Mouse (Mus musculus) G1E (cell line): ENCODE results near the gene Cmah.

Experiments
- CTCF ChIP-seq: IDR thresholded peaks from 2 replicates; pipeline ENCODE4 v1.5.1; 2012; ENCODE audit warnings: low read depth, low read length, inconsistent platforms, mixed read lengths
- GATA1 ChIP-seq: IDR thresholded peaks from 2 replicates; pipeline ENCODE4 v1.6.1; 2012; ENCODE audit warnings: borderline replicate concordance, low read length, inconsistent platforms, mixed read lengths

GRCm38 (mm10) chr13:24311011-24311940 lies 15.9 kb upstream of the Cmah start:
- no peak for TF ChIP-seq GATA1
- no peak for TF ChIP-seq CTCF
